Mouse (Mus musculus) liver, adult 2 months (tissue): ENCODE measurements at regions not wholly inside any gene's neighbourhood (a gene's known extent, or its start where the extent isn't known, plus 50 kb on each side); places are given as distances from the start of the nearest gene placed in this dataset.

Source experiments
- DNase-seq: peaks from one replicate; pipeline ENCODE4 v3.0.0-alpha.2; 2011; ENCODE audit warnings: low read depth, low spot score; ENCODE audit errors: extremely low read depth
- H3K27ac ChIP-seq: fragments of 200-500 bp; replicated peaks from 2 replicates; pipeline ENCODE4 v1.5.1; 2012; ENCODE audit warnings: low read depth, mild to moderate bottlenecking, control low read depth, inconsistent platforms, low read length; ENCODE audit not compliant: insufficient read depth
- H3K27me3 ChIP-seq: fragments of 200-500 bp; 2 replicates; pipeline ENCODE4 v1.6.1; 2012; ENCODE audit warnings: mild to moderate bottlenecking, moderate library complexity, low read length, inconsistent platforms; ENCODE audit not compliant: control insufficient read depth, insufficient read depth
- H3K36me3 ChIP-seq: fragments of 200-500 bp; 2 replicates; pipeline ENCODE4 v1.6.1; 2012; ENCODE audit warnings: low read length, inconsistent platforms; ENCODE audit not compliant: control insufficient read depth, insufficient read depth
- H3K4me1 ChIP-seq: fragments of 200-500 bp; 2 replicates; pipeline ENCODE4 v1.6.1; 2011; ENCODE audit warnings: low read length; ENCODE audit not compliant: control insufficient read depth, insufficient read depth
- H3K4me3 ChIP-seq: fragments of 200-500 bp; 2 replicates; pipeline ENCODE4 v1.5.1; 2011; ENCODE audit warnings: low read depth, mild to moderate bottlenecking, control low read depth, low read length, moderate library complexity; ENCODE audit not compliant: insufficient read depth
- H3K79me2 ChIP-seq: fragments of 200-500 bp; 2 replicates; pipeline ENCODE4 v1.6.1; 2012; ENCODE audit warnings: inconsistent platforms, mild to moderate bottlenecking, low read length, moderate library complexity; ENCODE audit not compliant: control insufficient read depth, insufficient read depth
- H3K9ac ChIP-seq: fragments of 200-500 bp; 2 replicates; pipeline ENCODE4 v1.6.1; 2012; ENCODE audit warnings: low read depth, mild to moderate bottlenecking, control low read depth, inconsistent platforms, low read length
- CTCF ChIP-seq: fragments of 200-500 bp; IDR thresholded peaks from 2 replicates; pipeline ENCODE4 v1.5.1; 2011; ENCODE audit warnings: low read depth, low read length, control low read depth
- POLR2A ChIP-seq: fragments of 200-500 bp; IDR thresholded peaks from 2 replicates; pipeline ENCODE4 v1.6.1; 2011; ENCODE audit warnings: low read length, control low read depth; ENCODE audit not compliant: insufficient read depth; ENCODE audit errors: extremely low read depth
- WGBS: fragments of 180-500 bp; shearing (Covaris S2); methylation state at CpG from one replicate; pipeline ENCODE4 v1.1.7; 2018; 5-methylcytosine and 5-hydroxymethylcytosine counted together

GRCm38 (mm10) chr8:10854600-10854999, 153.7 kb downstream of the Irs2 start:
- TF ChIP-seq CTCF, result peak; percentile 63
- no peak for TF ChIP-seq POLR2A
- Histone ChIP-seq H3K36me3 (no peaks in the 10 kb centered on the region), H3K27ac (peak overlapping the region; percentile 86), H3K4me3 (no peak overlapping the region), H3K79me2 (no peaks in the 10 kb centered on the region), H3K4me1 (peaks cover 33% of the 10 kb centered on the region), H3K27me3 (no peaks in the 10 kb centered on the region), H3K9ac (peak overlapping the region; percentile 55; the same call in 1 of the 2 replicates)
- WGBS, result 7% methylated on average over 6 of the region's 6 CpGs
- DNase-seq, result peak; percentile 98

GRCm38 (mm10) chr8:10853901-10854300, 154.4 kb downstream of the Irs2 start:
- peak overlapping the region; percentile 86 for H3K27ac ChIP-seq

GRCm38 (mm10) chr8:10849916-10850315, 158.3 kb downstream of the Irs2 start:
- no peaks in the 10 kb centered on the region for H3K36me3 ChIP-seq
- DNase-seq, result peak; percentile 52
- H3K9ac ChIP-seq, result no peak overlapping the region
- peaks cover 12% of the 10 kb centered on the region for H3K4me1 ChIP-seq
- no peak overlapping the region for H3K27ac ChIP-seq
- no peaks in the 10 kb centered on the region for H3K79me2 ChIP-seq
- no peak overlapping the region for H3K4me3 ChIP-seq
- H3K27me3 ChIP-seq, result no peaks in the 10 kb centered on the region
- 62% methylated on average over 7 of the region's 7 CpGs for WGBS
- no peak for TF ChIP-seq POLR2A
- TF ChIP-seq CTCF, result no peak

More at GRCm38 (mm10) chr8:10853901-10854300, 154.4 kb downstream of the Irs2 start:
- Histone ChIP-seq H3K27me3 (no peaks in the 10 kb centered on the region), H3K9ac (peak overlapping the region; percentile 55), H3K36me3 (no peaks in the 10 kb centered on the region), H3K79me2 (no peaks in the 10 kb centered on the region), H3K4me1 (peaks cover 29% of the 10 kb centered on the region), H3K4me3 (no peak overlapping the region)
- TF ChIP-seq POLR2A (no peak), CTCF (no peak)
- peak; percentile 62 for DNase-seq
- 19% methylated on average over 5 of the region's 5 CpGs for WGBS

- H3K4me1 ChIP-seq, result no peaks in the 10 kb centered on the region
- H3K27me3 ChIP-seq, result no peaks in the 10 kb centered on the region
- DNase-seq, result no peak
- H3K9ac ChIP-seq, result no peak overlapping the region
- H3K79me2 ChIP-seq, result no peaks in the 10 kb centered on the region
- 60% methylated on average over 6 of the region's 6 CpGs for WGBS
- no peak overlapping the region for H3K27ac ChIP-seq
- H3K36me3 ChIP-seq, result no peaks in the 10 kb centered on the region
- no peak for TF ChIP-seq CTCF
- no peak for TF ChIP-seq POLR2A
- H3K4me3 ChIP-seq, result no peak overlapping the region
Observed at GRCm38 (mm10) chr8:10845607-10846006, 162.7 kb downstream of the Irs2 start.

GRCm38 (mm10) chr8:10840853-10841531, 167.3 kb downstream of the Irs2 start:
- no peaks in the 10 kb centered on the region for H3K36me3 ChIP-seq
- no peak for DNase-seq
- no peaks in the 10 kb centered on the region for H3K4me1 ChIP-seq
- H3K79me2 ChIP-seq, result no peaks in the 10 kb centered on the region
- TF ChIP-seq CTCF (no peak), POLR2A (no peak)
- H3K9ac ChIP-seq, result no peak overlapping the region
- WGBS, result 92% methylated on average over 12 of the region's 12 CpGs
- H3K27ac ChIP-seq, result no peak overlapping the region
- H3K27me3 ChIP-seq, result no peaks in the 10 kb centered on the region
- H3K4me3 ChIP-seq, result no peak overlapping the region

GRCm38 (mm10) chr8:10840044-10840443, 168.2 kb downstream of the Irs2 start:
- H3K27ac ChIP-seq, result no peak overlapping the region
- no peak overlapping the region for H3K9ac ChIP-seq
- H3K4me1 ChIP-seq, result no peaks in the 10 kb centered on the region
- H3K27me3 ChIP-seq, result no peaks in the 10 kb centered on the region
- DNase-seq, result no peak
- H3K79me2 ChIP-seq, result no peaks in the 10 kb centered on the region
- H3K4me3 ChIP-seq, result no peak overlapping the region
- TF ChIP-seq POLR2A (no peak), CTCF (no peak)
- no peaks in the 10 kb centered on the region for H3K36me3 ChIP-seq
- 95% methylated on average over 1 of the region's 1 CpGs for WGBS
